Mouse (Mus musculus): Measurements from ENCODE around the gene Entpd8. TPM values are rescaled to one million over a fixed set of nuclear protein-coding genes. Genes with fewer than 3 reads are reported as not detected.

Entpd8 gene
- polyA plus RNA-seq, 1 experiment from 2014 or later, result not detected

- H3K27ac ChIP-seq, result no peak overlapping the region
- 94% methylated on average over 1 of the region's 1 CpGs for WGBS
- no peaks in the 10 kb centered on the region for H3K9me3 ChIP-seq
- H3K27me3 ChIP-seq, result no peaks in the 10 kb centered on the region
- no peak overlapping the region for H3K4me3 ChIP-seq
- ATAC-seq (ENCODE audit: insufficient number of reproducible peaks, insufficient read depth, low FRiP score, low TSS enrichment, low read depth), result no peak
- H3K9ac ChIP-seq, result no peak overlapping the region
- peaks cover 39% of the 10 kb centered on the region for H3K36me3 ChIP-seq
- no peak overlapping the region for H3K4me2 ChIP-seq
- H3K4me1 ChIP-seq, result no peaks in the 10 kb centered on the region
Measured at GRCm38 (mm10) chr2:25064285-25064684, 15.8 kb upstream of the Entpd8 start.

- H3K4me3 ChIP-seq, result no peak overlapping the region
- peaks cover 26% of the 10 kb centered on the region for H3K36me3 ChIP-seq
- H3K4me2 ChIP-seq, result no peak overlapping the region
- H3K4me1 ChIP-seq, result no peaks in the 10 kb centered on the region
- H3K9me3 ChIP-seq, result no peaks in the 10 kb centered on the region
- H3K27me3 ChIP-seq, result no peaks in the 10 kb centered on the region
- no peak for ATAC-seq (ENCODE audit: insufficient number of reproducible peaks, insufficient read depth, low FRiP score, low TSS enrichment, low read depth)
- no peak overlapping the region for H3K27ac ChIP-seq
- no peak overlapping the region for H3K9ac ChIP-seq
Measured at GRCm38 (mm10) chr2:25065537-25065936, 14.6 kb upstream of the Entpd8 start.

GRCm38 (mm10) chr2:25066552-25066951 lies 13.6 kb upstream of the Entpd8 start:
- Histone ChIP-seq H3K9me3 (no peaks in the 10 kb centered on the region), H3K4me1 (no peaks in the 10 kb centered on the region), H3K9ac (no peak overlapping the region), H3K27ac (no peak overlapping the region), H3K27me3 (no peaks in the 10 kb centered on the region), H3K4me2 (no peak overlapping the region), H3K4me3 (no peak overlapping the region), H3K36me3 (peaks cover 17% of the 10 kb centered on the region)
- no peak for ATAC-seq (ENCODE audit: insufficient number of reproducible peaks, insufficient read depth, low FRiP score, low TSS enrichment, low read depth)
- 72% methylated on average over 4 of the region's 4 CpGs for WGBS

- no peak overlapping the region for H3K9ac ChIP-seq
- no peak overlapping the region for H3K27ac ChIP-seq
- H3K4me2 ChIP-seq, result no peak overlapping the region
- 71% methylated on average over 4 of the region's 4 CpGs for WGBS
- H3K4me1 ChIP-seq, result no peaks in the 10 kb centered on the region
- H3K4me3 ChIP-seq, result no peak overlapping the region
- no peak for ATAC-seq (ENCODE audit: insufficient number of reproducible peaks, insufficient read depth, low FRiP score, low TSS enrichment, low read depth)
- no peaks in the 10 kb centered on the region for H3K27me3 ChIP-seq
- no peaks in the 10 kb centered on the region for H3K9me3 ChIP-seq
- no peaks in the 10 kb centered on the region for H3K36me3 ChIP-seq
Measured at GRCm38 (mm10) chr2:25069537-25069936, 10.6 kb upstream of the Entpd8 start.

- 88% methylated on average over 4 of the region's 4 CpGs for WGBS
- no peak overlapping the region for H3K4me3 ChIP-seq
- H3K27ac ChIP-seq, result no peak overlapping the region
Measured at GRCm38 (mm10) chr2:25072398-25072797, 7.7 kb upstream of the Entpd8 start.

GRCm38 (mm10) chr2:25075506-25075905 lies 4.6 kb upstream of the Entpd8 start:
- 65% methylated on average over 4 of the region's 4 CpGs for WGBS
- no peak overlapping the region for H3K4me3 ChIP-seq
- no peak overlapping the region for H3K27ac ChIP-seq
- no peak overlapping the region for H3K9ac ChIP-seq
- H3K4me1 ChIP-seq, result no peaks in the 10 kb centered on the region
- no peaks in the 10 kb centered on the region for H3K36me3 ChIP-seq
- H3K9me3 ChIP-seq, result no peaks in the 10 kb centered on the region
- H3K4me2 ChIP-seq, result no peak overlapping the region
- no peak for ATAC-seq (ENCODE audit: insufficient number of reproducible peaks, insufficient read depth, low FRiP score, low TSS enrichment, low read depth)
- no peaks in the 10 kb centered on the region for H3K27me3 ChIP-seq

More at GRCm38 (mm10) chr2:25072398-25072797, 7.7 kb upstream of the Entpd8 start:
- Histone ChIP-seq H3K36me3 (no peaks in the 10 kb centered on the region), H3K9me3 (no peaks in the 10 kb centered on the region), H3K4me2 (no peak overlapping the region), H3K27me3 (no peaks in the 10 kb centered on the region), H3K9ac (no peak overlapping the region), H3K4me1 (no peaks in the 10 kb centered on the region)
- ATAC-seq (ENCODE audit: insufficient number of reproducible peaks, insufficient read depth, low FRiP score, low TSS enrichment, low read depth), result no peak

GRCm38 (mm10) chr2:25078967-25079366 lies 1.1 kb upstream of the Entpd8 start:
- H3K9me3 ChIP-seq, result no peaks in the 10 kb centered on the region
- H3K36me3 ChIP-seq, result no peaks in the 10 kb centered on the region
- peaks cover 3% of the 10 kb centered on the region; the same call in 1 of the 2 replicates for H3K27me3 ChIP-seq
- H3K27ac ChIP-seq, result no peak overlapping the region
- WGBS, result 57% methylated on average over 1 of the region's 1 CpGs
- H3K4me1 ChIP-seq, result no peaks in the 10 kb centered on the region
- no peak overlapping the region for H3K4me3 ChIP-seq
- ATAC-seq (ENCODE audit: insufficient number of reproducible peaks, insufficient read depth, low FRiP score, low TSS enrichment, low read depth), result no peak
- H3K4me2 ChIP-seq, result no peak overlapping the region
- H3K9ac ChIP-seq, result no peak overlapping the region

- Histone ChIP-seq H3K27me3 (peaks cover 3% of the 10 kb centered on the region; the same call in 1 of the 2 replicates), H3K9me3 (no peaks in the 10 kb centered on the region), H3K4me3 (no peak overlapping the region), H3K4me2 (no peak overlapping the region), H3K36me3 (no peaks in the 10 kb centered on the region), H3K27ac (no peak overlapping the region), H3K4me1 (no peaks in the 10 kb centered on the region), H3K9ac (no peak overlapping the region)
- no peak for ATAC-seq (ENCODE audit: insufficient number of reproducible peaks, insufficient read depth, low FRiP score, low TSS enrichment, low read depth)
- 78% methylated on average over 4 of the region's 4 CpGs for WGBS
Measured at GRCm38 (mm10) chr2:25083697-25084096, 3.6 kb downstream of the Entpd8 start.

- Histone ChIP-seq H3K36me3 (no peaks in the 10 kb centered on the region), H3K9me3 (no peaks in the 10 kb centered on the region), H3K9ac (no peak overlapping the region), H3K4me1 (no peaks in the 10 kb centered on the region), H3K4me2 (no peak overlapping the region), H3K27me3 (peaks cover 11% of the 10 kb centered on the region; the same call in 1 of the 2 replicates), H3K27ac (no peak overlapping the region), H3K4me3 (no peak overlapping the region)
- WGBS, result 89% methylated on average over 5 of the region's 5 CpGs
- ATAC-seq (ENCODE audit: insufficient number of reproducible peaks, insufficient read depth, low FRiP score, low TSS enrichment, low read depth), result no peak
Measured at GRCm38 (mm10) chr2:25085571-25085970, 5.5 kb downstream of the Entpd8 start.

GRCm38 (mm10) chr2:25087842-25088241 lies 7.7 kb downstream of the Entpd8 start:
- Histone ChIP-seq H3K4me2 (no peak overlapping the region), H3K36me3 (no peaks in the 10 kb centered on the region), H3K4me1 (no peaks in the 10 kb centered on the region), H3K9ac (no peak overlapping the region), H3K4me3 (no peak overlapping the region), H3K9me3 (no peaks in the 10 kb centered on the region), H3K27me3 (peaks cover 17% of the 10 kb centered on the region; the same call in 1 of the 2 replicates), H3K27ac (no peak overlapping the region)
- ATAC-seq (ENCODE audit: insufficient number of reproducible peaks, insufficient read depth, low FRiP score, low TSS enrichment, low read depth), result no peak
- WGBS, result 94% methylated on average over 2 of the region's 2 CpGs

- H3K36me3 ChIP-seq, result no peaks in the 10 kb centered on the region
- H3K27me3 ChIP-seq, result peaks cover 21% of the 10 kb centered on the region
- H3K9me3 ChIP-seq, result no peaks in the 10 kb centered on the region
- H3K9ac ChIP-seq, result no peak overlapping the region
- H3K27ac ChIP-seq, result no peak overlapping the region
- no peak for ATAC-seq (ENCODE audit: insufficient number of reproducible peaks, insufficient read depth, low FRiP score, low TSS enrichment, low read depth)
- 82% methylated on average over 3 of the region's 3 CpGs for WGBS
- H3K4me2 ChIP-seq, result no peak overlapping the region
- H3K4me3 ChIP-seq, result no peak overlapping the region
- H3K4me1 ChIP-seq, result no peaks in the 10 kb centered on the region
Measured at GRCm38 (mm10) chr2:25088636-25089035, 8.5 kb downstream of the Entpd8 start.

GRCm38 (mm10) chr2:25094785-25095108 lies 14.6 kb downstream of the Entpd8 start:
- 41% methylated on average over 17 of the region's 17 CpGs for WGBS
- H3K9me3 ChIP-seq, result no peaks in the 10 kb centered on the region
- H3K4me2 ChIP-seq, result peak overlapping the region; percentile 50
- no peaks in the 10 kb centered on the region; the same call in 1 of the 2 replicates for H3K4me1 ChIP-seq
- H3K36me3 ChIP-seq, result no peaks in the 10 kb centered on the region
- H3K27me3 ChIP-seq, result peaks cover 38% of the 10 kb centered on the region
- no peak for ATAC-seq (ENCODE audit: insufficient number of reproducible peaks, insufficient read depth, low FRiP score, low TSS enrichment, low read depth)
- H3K9ac ChIP-seq, result 0 out of 2 replicates have a peak overlapping the region, but pooled peaks have one; percentile 12
- no peak overlapping the region for H3K27ac ChIP-seq
- peak overlapping the region; percentile 23 for H3K4me3 ChIP-seq
